Mouse (Mus musculus): ENCODE results near the gene Elmo3. TPM values are rescaled to one million over a fixed set of nuclear protein-coding genes. Genes with fewer than 3 reads are reported as not detected.

Gene Elmo3
- polyA plus RNA-seq, 1 experiment from 2014 or later: 23.0 TPM

DNA sequence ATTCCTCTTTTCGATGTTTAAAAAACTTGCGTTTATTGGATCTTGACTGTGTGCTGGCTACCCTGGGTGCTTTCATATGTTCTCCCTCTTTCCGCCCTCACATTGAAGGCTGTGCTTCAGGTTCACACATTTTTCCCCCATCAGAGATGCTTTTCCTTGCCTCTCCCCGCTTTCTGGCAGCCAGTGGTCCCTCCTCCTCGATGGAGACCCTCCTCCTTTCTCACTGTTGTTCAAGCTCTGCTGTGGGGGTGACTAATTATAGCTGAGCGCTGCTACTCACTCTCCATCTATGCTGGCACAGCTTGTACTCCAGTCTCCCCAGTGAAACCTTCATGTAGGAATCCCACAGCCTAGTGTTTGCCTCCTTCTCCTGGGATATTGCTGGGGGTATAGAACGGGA lies 44.8 kb downstream of the Elmo3 start:
- H3K4me2 ChIP-seq (replicated peaks; ENCODE audit: low read depth, low read length): peak overlapping the region; percentile 100
- H3K9ac ChIP-seq (replicated peaks; ENCODE audit: low read depth): no peak overlapping the region

DNA sequence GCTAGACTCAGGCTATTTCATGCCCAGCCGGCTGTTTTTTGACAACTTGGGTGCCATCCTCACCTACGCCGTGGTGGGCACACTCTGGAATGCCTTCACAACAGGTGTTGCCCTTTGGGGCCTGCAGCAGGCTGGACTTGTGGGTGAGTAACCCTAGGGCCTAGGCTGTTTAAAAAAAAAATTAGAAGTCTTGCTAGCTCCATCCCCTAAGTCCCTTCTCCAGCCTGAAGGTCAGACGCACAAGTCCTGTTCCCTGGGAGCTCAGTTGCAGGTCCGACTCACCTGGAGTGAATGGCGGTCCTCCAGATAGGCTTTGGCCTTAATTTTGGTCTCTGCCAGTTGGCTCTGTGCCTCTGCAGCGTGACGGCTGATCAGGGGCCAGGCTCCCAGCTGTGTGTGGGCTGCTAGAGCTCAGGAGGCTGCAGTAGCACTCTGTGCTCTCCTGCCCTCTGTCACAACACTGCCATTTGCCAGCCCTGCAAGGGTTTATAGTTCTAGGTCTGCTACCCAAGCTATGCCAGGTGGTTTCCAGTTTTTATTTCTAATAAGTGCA lies 48.3 kb downstream of the Elmo3 start:
- Histone ChIP-seq H3K36me3 (ENCODE audit: insufficient read depth, low read length) (no peaks in the 10 kb centered on the region), H3K4me2 (replicated peaks; ENCODE audit: low read depth, low read length) (no peak overlapping the region), H3K4me3 (ENCODE audit: low read depth, low read length) (no peak overlapping the region), H3K9me3 (ENCODE audit: low read length) (no peaks in the 10 kb centered on the region), H3K27me3 (replicated peaks; ENCODE audit: insufficient read depth, low read length) (no peaks in the 10 kb centered on the region), H3K9ac (replicated peaks; ENCODE audit: low read depth) (no peak overlapping the region), H3K27ac (ENCODE audit: low read length) (no peak overlapping the region), H3K4me1 (ENCODE audit: insufficient read depth, low read depth, low read length) (no peaks in the 10 kb centered on the region; the same call in 1 of the 2 replicates)
- DNase-seq (ENCODE audit: low spot score) (no peak), ATAC-seq (no peak)
- no peak for TF ChIP-seq EP300 (IDR thresholded peaks at IDR 0.05)
- TF ChIP-seq CTCF (IDR thresholded peaks at IDR 0.05): no peak
- WGBS: 73% methylated on average over 8 of the region's 8 CpGs

More for the DNA sequence above, 44.8 kb downstream of the Elmo3 start:
- ATAC-seq (no peak), DNase-seq (ENCODE audit: low spot score) (no peak)
- 46% methylated on average over 7 of the region's 7 CpGs for WGBS
- Histone ChIP-seq H3K4me3 (ENCODE audit: low read depth, low read length) (peak overlapping the region; percentile 57; the same call in 1 of the 2 replicates), H3K36me3 (ENCODE audit: insufficient read depth, low read length) (no peaks in the 10 kb centered on the region), H3K4me1 (ENCODE audit: insufficient read depth, low read depth, low read length) (peaks cover 6% of the 10 kb centered on the region), H3K27me3 (replicated peaks; ENCODE audit: insufficient read depth, low read length) (no peaks in the 10 kb centered on the region), H3K27ac (ENCODE audit: low read length) (no peak overlapping the region), H3K9me3 (ENCODE audit: low read length) (no peaks in the 10 kb centered on the region)
- TF ChIP-seq EP300 (IDR thresholded peaks at IDR 0.05) (no peak), CTCF (IDR thresholded peaks at IDR 0.05) (no peak)

DNA sequence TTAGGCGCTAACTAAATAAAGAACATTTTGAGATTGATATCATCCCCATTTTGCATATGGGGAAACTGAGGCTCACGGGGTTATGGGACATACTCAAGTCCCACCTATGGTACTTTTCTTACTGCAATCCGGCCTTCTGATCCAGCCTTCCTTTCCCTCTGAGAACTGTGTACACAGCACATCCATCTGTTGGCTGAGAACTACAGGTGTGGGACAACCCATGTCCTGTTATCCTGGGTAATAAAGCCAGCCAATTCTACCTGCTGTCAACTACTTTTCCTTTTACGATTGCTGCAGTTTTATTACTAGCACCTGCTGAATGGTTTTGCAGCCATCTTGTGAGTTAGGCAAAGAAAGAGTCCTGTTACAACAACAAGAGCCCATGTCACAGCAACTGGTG lies 49.1 kb downstream of the Elmo3 start:
- Histone ChIP-seq H3K36me3 (ENCODE audit: insufficient read depth, low read length) (no peaks in the 10 kb centered on the region), H3K4me3 (ENCODE audit: low read depth, low read length) (no peak overlapping the region), H3K9me3 (ENCODE audit: low read length) (no peaks in the 10 kb centered on the region), H3K4me1 (ENCODE audit: insufficient read depth, low read depth, low read length) (no peaks in the 10 kb centered on the region), H3K27ac (ENCODE audit: low read length) (no peak overlapping the region), H3K9ac (replicated peaks; ENCODE audit: low read depth) (no peak overlapping the region), H3K27me3 (replicated peaks; ENCODE audit: insufficient read depth, low read length) (no peaks in the 10 kb centered on the region), H3K4me2 (replicated peaks; ENCODE audit: low read depth, low read length) (no peak overlapping the region)
- DNase-seq (ENCODE audit: low spot score): no peak
- 93% methylated on average over 4 of the region's 4 CpGs for WGBS
- TF ChIP-seq CTCF (IDR thresholded peaks at IDR 0.05) (no peak), EP300 (IDR thresholded peaks at IDR 0.05) (no peak)
- ATAC-seq: no peak

DNA sequence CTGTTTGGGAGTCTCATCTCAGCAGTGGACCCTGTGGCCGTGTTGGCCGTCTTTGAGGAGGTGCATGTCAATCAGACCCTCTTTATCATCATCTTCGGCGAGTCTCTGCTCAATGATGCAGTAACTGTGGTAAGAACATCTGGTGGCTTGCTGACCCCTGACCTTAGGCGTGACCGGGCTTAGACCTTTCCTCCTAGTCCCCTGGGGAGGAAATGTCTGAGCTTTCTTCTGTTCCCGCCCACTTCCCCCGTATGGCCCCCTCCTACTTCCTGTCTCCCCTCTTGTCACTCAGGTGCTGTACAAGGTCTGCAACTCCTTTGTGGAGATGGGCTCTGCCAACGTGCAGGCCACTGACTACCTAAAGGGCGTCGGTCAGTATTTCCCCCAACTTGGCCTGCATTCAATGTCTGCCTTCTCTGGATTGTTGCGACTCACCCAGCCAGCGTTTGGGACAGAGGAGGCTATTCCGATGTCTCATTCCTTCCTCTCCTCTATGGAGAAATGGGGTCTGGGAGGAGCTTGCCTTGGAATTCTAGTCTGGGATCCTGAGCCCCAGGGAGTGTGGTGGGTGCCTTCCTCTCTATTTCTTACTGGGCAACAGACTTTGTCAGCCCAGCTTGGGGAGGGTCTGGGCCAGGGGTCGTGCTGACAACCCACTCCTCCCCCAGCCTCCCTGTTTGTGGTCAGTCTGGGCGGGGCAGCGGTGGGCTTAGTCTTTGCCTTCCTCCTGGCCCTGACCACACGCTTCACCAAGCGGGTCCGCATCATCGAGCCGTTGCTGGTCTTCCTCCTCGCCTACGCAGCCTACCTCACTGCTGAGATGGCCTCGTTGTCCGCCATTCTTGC lies 50.0 kb downstream of the Elmo3 start:
- Histone ChIP-seq H3K4me3 (ENCODE audit: low read depth, low read length) (no peak overlapping the region), H3K27ac (ENCODE audit: low read length) (no peak overlapping the region), H3K9me3 (ENCODE audit: low read length) (no peaks in the 10 kb centered on the region), H3K4me1 (ENCODE audit: insufficient read depth, low read depth, low read length) (no peaks in the 10 kb centered on the region), H3K9ac (replicated peaks; ENCODE audit: low read depth) (no peak overlapping the region), H3K36me3 (ENCODE audit: insufficient read depth, low read length) (no peaks in the 10 kb centered on the region), H3K4me2 (replicated peaks; ENCODE audit: low read depth, low read length) (no peak overlapping the region), H3K27me3 (replicated peaks; ENCODE audit: insufficient read depth, low read length) (no peaks in the 10 kb centered on the region)
- TF ChIP-seq CTCF (IDR thresholded peaks at IDR 0.05): no peak
- TF ChIP-seq EP300 (IDR thresholded peaks at IDR 0.05): no peak
- ATAC-seq: no peak; the same call in 1 of the 2 replicates
- no peak for DNase-seq (ENCODE audit: low spot score)
- 65% methylated on average over 26 of the region's 26 CpGs for WGBS

DNA sequence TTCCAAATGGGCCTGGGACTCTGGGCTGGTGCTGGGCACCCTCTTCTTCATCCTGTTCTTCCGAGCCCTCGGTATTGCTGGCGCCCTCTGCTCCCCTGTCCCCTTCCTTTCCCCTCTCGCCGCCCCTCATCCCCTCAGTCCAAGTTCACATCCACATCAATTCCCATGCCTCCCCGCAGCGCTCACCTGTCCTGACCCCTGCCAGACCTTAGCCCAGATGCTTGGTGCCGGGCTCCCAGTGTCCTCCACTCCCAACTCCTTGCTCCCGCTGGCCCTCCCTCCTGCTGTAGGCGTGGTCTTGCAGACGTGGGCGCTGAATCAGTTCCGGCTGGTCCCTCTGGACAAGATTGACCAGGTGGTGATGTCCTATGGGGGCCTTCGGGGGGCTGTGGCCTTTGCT lies 51.3 kb downstream of the Elmo3 start:
- DNase-seq (ENCODE audit: low spot score): no peak
- no peak for ATAC-seq
- no peak overlapping the region for H3K27ac ChIP-seq (ENCODE audit: low read length)
- H3K4me2 ChIP-seq (replicated peaks; ENCODE audit: low read depth, low read length): no peak overlapping the region
- H3K9me3 ChIP-seq (ENCODE audit: low read length): no peaks in the 10 kb centered on the region
- no peaks in the 10 kb centered on the region for H3K4me1 ChIP-seq (ENCODE audit: insufficient read depth, low read depth, low read length)
- H3K9ac ChIP-seq (replicated peaks; ENCODE audit: low read depth): no peak overlapping the region
- WGBS: 88% methylated on average over 14 of the region's 14 CpGs
- no peak overlapping the region for H3K4me3 ChIP-seq (ENCODE audit: low read depth, low read length)
- no peaks in the 10 kb centered on the region for H3K27me3 ChIP-seq (replicated peaks; ENCODE audit: insufficient read depth, low read length)
- no peaks in the 10 kb centered on the region for H3K36me3 ChIP-seq (ENCODE audit: insufficient read depth, low read length)
- TF ChIP-seq CTCF (IDR thresholded peaks at IDR 0.05) (no peak), EP300 (IDR thresholded peaks at IDR 0.05) (no peak)

DNA sequence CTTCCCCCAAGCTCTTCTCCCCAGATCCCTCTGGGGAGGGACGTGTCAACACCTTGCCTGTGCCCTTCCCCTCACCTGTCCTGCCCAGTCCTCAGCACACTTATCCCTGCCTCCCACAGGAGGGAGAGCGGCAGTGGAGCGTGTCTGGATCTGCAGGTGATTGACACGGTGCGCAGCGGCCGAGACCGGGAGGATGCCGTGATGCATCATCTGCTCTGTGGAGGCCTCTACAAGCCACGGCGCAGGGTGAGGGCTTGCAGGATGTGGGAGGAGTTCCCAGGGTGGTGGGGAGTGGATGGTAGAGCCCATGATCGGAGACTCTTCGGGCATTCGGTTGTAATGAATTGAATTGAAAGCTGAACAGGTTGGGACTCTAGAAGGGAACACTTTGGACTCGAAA lies 53.8 kb downstream of the Elmo3 start:
- DNase-seq (ENCODE audit: low spot score): no peak
- H3K9me3 ChIP-seq (ENCODE audit: low read length): no peaks in the 10 kb centered on the region
- 55% methylated on average over 15 of the region's 15 CpGs for WGBS
- no peak overlapping the region for H3K9ac ChIP-seq (replicated peaks; ENCODE audit: low read depth)
- ATAC-seq: no peak
- TF ChIP-seq CTCF (IDR thresholded peaks at IDR 0.05): no peak
- TF ChIP-seq EP300 (IDR thresholded peaks at IDR 0.05): no peak
- no peak overlapping the region for H3K4me3 ChIP-seq (ENCODE audit: low read depth, low read length)
- no peak overlapping the region for H3K27ac ChIP-seq (ENCODE audit: low read length)
- H3K4me2 ChIP-seq (replicated peaks; ENCODE audit: low read depth, low read length): no peak overlapping the region
- no peaks in the 10 kb centered on the region for H3K27me3 ChIP-seq (replicated peaks; ENCODE audit: insufficient read depth, low read length)
- no peaks in the 10 kb centered on the region for H3K4me1 ChIP-seq (ENCODE audit: insufficient read depth, low read depth, low read length)
- H3K36me3 ChIP-seq (ENCODE audit: insufficient read depth, low read length): no peaks in the 10 kb centered on the region
